Mouse (Mus musculus): ENCODE measurements around the gene Arhgap27. TPM values are rescaled to one million over a fixed set of nuclear protein-coding genes. Genes with fewer than 3 reads are reported as not detected.

Gene Arhgap27
- total and polyA plus RNA-seq, 3 experiments: 6.3 to 15.0 TPM; not detected in 1

GRCm38 (mm10) chr11:103294772-103295171, 68.7 kb downstream of the Arhgap27 start:
- Histone ChIP-seq H3K27me3 (ENCODE audit: control insufficient read depth in 1 of 2, insufficient read depth in 2 of 2, low read length in 2 of 2) (peaks cover 17 to 20% of the 10 kb centered on the region in 2 experiments), H3K9ac (ENCODE audit: control insufficient read depth, low read depth, low read length, poor library complexity, severe bottlenecking) (no peak overlapping the region), H3K4me1 (ENCODE audit: control insufficient read depth in 1 of 2, insufficient read depth in 2 of 2, low read length in 2 of 2) (peaks cover 0 to 5% of the 10 kb centered on the region in 2 experiments; a peak in 1 of 4 replicates), H3K9me3 (replicated peaks; ENCODE audit: insufficient read depth, low read length) (no peaks in the 10 kb centered on the region), H3K4me3 (ENCODE audit: control insufficient read depth in 1 of 2, insufficient read depth in 1 of 2, low read depth in 2 of 2, low read length in 2 of 2) (no peak overlapping the region), H3K36me3 (ENCODE audit: control insufficient read depth in 1 of 2, insufficient read depth in 2 of 2, low read length in 2 of 2) (peaks cover 0 to 2% of the 10 kb centered on the region in 2 experiments; a peak in 2 of 4 replicates), H3K27ac (ENCODE audit: control insufficient read depth, low read depth, low read length) (no peak overlapping the region), H3K79me2 (ENCODE audit: control insufficient read depth, insufficient read depth, low read length, poor library complexity) (no peaks in the 10 kb centered on the region)
- TF ChIP-seq ZC3H11A (IDR thresholded peaks at IDR 0.05; ENCODE audit: low read depth, low read length) (no peak), UBTF (IDR thresholded peaks at IDR 0.05; ENCODE audit: borderline replicate concordance, insufficient read depth, low read depth, low read length) (no peak), MAFK (IDR thresholded peaks at IDR 0.05; ENCODE audit: borderline replicate concordance, low read depth, low read length) (no peak)
- no peak for DNase-seq (ENCODE audit: low read depth, low spot score)

DNA sequence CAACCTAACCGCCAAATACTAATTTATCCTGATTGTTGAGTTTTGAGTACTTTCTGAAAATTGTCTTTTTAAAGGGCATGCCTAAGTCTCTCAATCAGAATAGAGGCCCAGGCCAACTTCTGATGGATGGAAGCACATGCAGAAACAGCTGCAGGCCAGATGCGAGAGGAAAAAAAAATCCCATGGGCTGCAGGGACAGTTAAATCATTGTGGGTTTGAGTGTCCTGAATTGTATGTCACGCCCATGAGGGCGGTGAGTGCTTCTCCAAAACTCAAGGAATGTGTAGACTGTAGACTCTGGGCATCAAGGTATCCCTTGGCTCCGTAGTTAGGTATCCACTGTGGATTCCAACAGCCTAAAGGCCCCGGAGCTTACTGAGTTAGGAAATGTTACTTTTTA, 69.4 kb downstream of the Arhgap27 start:
- H3K9ac ChIP-seq (ENCODE audit: control insufficient read depth, low read depth, low read length, poor library complexity, severe bottlenecking): no peak overlapping the region
- H3K27me3 ChIP-seq (ENCODE audit: control insufficient read depth in 1 of 2, insufficient read depth in 2 of 2, low read length in 2 of 2): peaks cover 17 to 20% of the 10 kb centered on the region in 2 experiments
- peaks cover 0 to 7% of the 10 kb centered on the region in 2 experiments; a peak in 2 of 4 replicates for H3K36me3 ChIP-seq (ENCODE audit: control insufficient read depth in 1 of 2, insufficient read depth in 2 of 2, low read length in 2 of 2)
- TF ChIP-seq SMC3 (IDR thresholded peaks at IDR 0.05; ENCODE audit: low read depth, low read length): no peak
- H3K4me3 ChIP-seq (ENCODE audit: control insufficient read depth in 1 of 2, insufficient read depth in 1 of 2, low read depth in 2 of 2, low read length in 2 of 2): no peak overlapping the region
- no peak overlapping the region for H3K27ac ChIP-seq (ENCODE audit: control insufficient read depth, low read depth, low read length)
- H3K4me1 ChIP-seq (ENCODE audit: control insufficient read depth in 1 of 2, insufficient read depth in 2 of 2, low read length in 2 of 2): peaks cover 0 to 12% of the 10 kb centered on the region in 2 experiments; a peak in 2 of 4 replicates
- no peak for DNase-seq (ENCODE audit: low read depth, low spot score)
- H3K79me2 ChIP-seq (ENCODE audit: control insufficient read depth, insufficient read depth, low read length, poor library complexity): no peaks in the 10 kb centered on the region
- no peaks in the 10 kb centered on the region for H3K9me3 ChIP-seq (replicated peaks; ENCODE audit: insufficient read depth, low read length)

DNA sequence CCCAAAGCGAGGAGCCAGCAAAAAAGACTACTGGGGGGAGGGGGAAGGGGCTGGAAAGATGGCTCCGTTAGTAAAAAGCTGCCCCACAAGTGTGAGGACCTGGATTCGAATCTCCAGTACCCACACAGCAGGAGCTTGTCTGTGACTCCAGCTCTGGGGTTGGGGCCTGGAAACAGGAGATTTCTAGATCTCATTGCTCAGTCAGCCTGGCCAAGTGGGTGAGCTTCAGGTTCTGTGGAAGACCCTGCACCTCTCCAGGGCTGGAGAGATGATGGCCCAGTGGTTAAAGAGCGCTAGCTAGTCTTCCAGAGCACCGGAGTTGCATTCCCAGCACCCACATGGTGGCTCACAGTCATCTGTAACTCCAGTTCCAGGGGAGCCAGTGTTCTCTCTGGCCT, 70.6 kb downstream of the Arhgap27 start:
- H3K9ac ChIP-seq (ENCODE audit: control insufficient read depth, low read depth, low read length, poor library complexity, severe bottlenecking): no peak overlapping the region
- peaks cover 0 to 12% of the 10 kb centered on the region in 2 experiments; a peak in 2 of 4 replicates for H3K4me1 ChIP-seq (ENCODE audit: control insufficient read depth in 1 of 2, insufficient read depth in 2 of 2, low read length in 2 of 2)
- H3K9me3 ChIP-seq (replicated peaks; ENCODE audit: insufficient read depth, low read length): no peaks in the 10 kb centered on the region
- no peaks in the 10 kb centered on the region for H3K79me2 ChIP-seq (ENCODE audit: control insufficient read depth, insufficient read depth, low read length, poor library complexity)
- no peak for DNase-seq (ENCODE audit: low read depth, low spot score)
- H3K4me3 ChIP-seq (ENCODE audit: control insufficient read depth in 1 of 2, insufficient read depth in 1 of 2, low read depth in 2 of 2, low read length in 2 of 2): no peak overlapping the region
- TF ChIP-seq ELF1 (IDR thresholded peaks at IDR 0.05; ENCODE audit: low read depth, low read length) (no peak), EP300 (IDR thresholded peaks at IDR 0.05; ENCODE audit: low read depth in 1 of 2, low read length in 2 of 2) (no peak)
- peaks cover 0 to 7% of the 10 kb centered on the region in 2 experiments; a peak in 2 of 4 replicates for H3K36me3 ChIP-seq (ENCODE audit: control insufficient read depth in 1 of 2, insufficient read depth in 2 of 2, low read length in 2 of 2)
- no peak overlapping the region for H3K27ac ChIP-seq (ENCODE audit: control insufficient read depth, low read depth, low read length)
- peaks cover 15 to 26% of the 10 kb centered on the region in 2 experiments for H3K27me3 ChIP-seq (ENCODE audit: control insufficient read depth in 1 of 2, insufficient read depth in 2 of 2, low read length in 2 of 2)

- H3K4me1 ChIP-seq (ENCODE audit: control insufficient read depth in 1 of 2, insufficient read depth in 2 of 2, low read length in 2 of 2): peaks cover 0 to 12% of the 10 kb centered on the region in 2 experiments; a peak in 2 of 4 replicates
- H3K27ac ChIP-seq (ENCODE audit: control insufficient read depth, low read depth, low read length): no peak overlapping the region
- peak; percentile 41 for DNase-seq (ENCODE audit: low read depth, low spot score)
- peaks cover 0 to 7% of the 10 kb centered on the region in 2 experiments; a peak in 2 of 4 replicates for H3K36me3 ChIP-seq (ENCODE audit: control insufficient read depth in 1 of 2, insufficient read depth in 2 of 2, low read length in 2 of 2)
- H3K9me3 ChIP-seq (replicated peaks; ENCODE audit: insufficient read depth, low read length): no peaks in the 10 kb centered on the region
- no peaks in the 10 kb centered on the region for H3K79me2 ChIP-seq (ENCODE audit: control insufficient read depth, insufficient read depth, low read length, poor library complexity)
- H3K9ac ChIP-seq (ENCODE audit: control insufficient read depth, low read depth, low read length, poor library complexity, severe bottlenecking): no peak overlapping the region
- H3K27me3 ChIP-seq (ENCODE audit: control insufficient read depth in 1 of 2, insufficient read depth in 2 of 2, low read length in 2 of 2): peaks cover 15 to 26% of the 10 kb centered on the region in 2 experiments
- H3K4me3 ChIP-seq (ENCODE audit: control insufficient read depth in 1 of 2, insufficient read depth in 1 of 2, low read depth in 2 of 2, low read length in 2 of 2): no peak overlapping the region
- TF ChIP-seq POLR2AphosphoS5 (IDR thresholded peaks at IDR 0.05; ENCODE audit: borderline replicate concordance, low read depth, low read length): no peak
- no peak for TF ChIP-seq SIN3A (IDR thresholded peaks at IDR 0.05; ENCODE audit: low read length)
- TF ChIP-seq POLR2A (IDR thresholded peaks at IDR 0.05; ENCODE audit: control insufficient read depth in 1 of 2, insufficient read depth in 1 of 2, low read depth in 1 of 2, low read length in 2 of 2, poor library complexity in 1 of 2): no peak
- TF ChIP-seq MEF2A (IDR thresholded peaks at IDR 0.05; ENCODE audit: extremely low read depth, insufficient replicate concordance, low read depth, low read length, poor library complexity, severe bottlenecking): no peak
- no peak for TF ChIP-seq CTCF (IDR thresholded peaks at IDR 0.05 in 2 of 3, conservative IDR thresholded peaks at IDR 0.05 in 1 of 3; ENCODE audit: control insufficient read depth in 1 of 3, insufficient read depth in 1 of 3, low read depth in 2 of 3, low read length in 3 of 3, poor library complexity in 1 of 3, severe bottlenecking in 1 of 3)
- TF ChIP-seq HCFC1 (IDR thresholded peaks at IDR 0.05; ENCODE audit: low read depth, low read length): no peak
- TF ChIP-seq TAL1 (IDR thresholded peaks at IDR 0.05; ENCODE audit: low read length): no peak
- no peak for TF ChIP-seq MYC (IDR thresholded peaks at IDR 0.05; ENCODE audit: low read depth, low read length)
- no peak for TF ChIP-seq NELFE (IDR thresholded peaks at IDR 0.05; ENCODE audit: low read depth, low read length)
- no peak for TF ChIP-seq MAFK (IDR thresholded peaks at IDR 0.05; ENCODE audit: borderline replicate concordance, low read depth, low read length)
- no peak for TF ChIP-seq GATA1 (IDR thresholded peaks at IDR 0.05; ENCODE audit: low read depth, low read length)
- no peak for TF ChIP-seq KAT2A (conservative IDR thresholded peaks at IDR 0.05; ENCODE audit: low read depth, low read length)
- no peak for TF ChIP-seq UBTF (IDR thresholded peaks at IDR 0.05; ENCODE audit: borderline replicate concordance, insufficient read depth, low read depth, low read length)
- no peak for TF ChIP-seq BHLHE40 (IDR thresholded peaks at IDR 0.05; ENCODE audit: borderline replicate concordance, low read depth, low read length)
Measured at GRCm38 (mm10) chr11:103292152-103292889, 71.2 kb downstream of the Arhgap27 start.

Data from MEL (cell line).